Mouse (Mus musculus): ENCODE results near the gene Gm10061. TPM values are rescaled to one million over a fixed set of nuclear protein-coding genes. Genes with fewer than 3 reads are reported as not detected.
"Not testable (repeated sequence)": the region's sequence is repeated elsewhere in the genome, so short reads cannot be mapped to it uniquely, and the experiment has no call there.

Gene Gm10061
- total RNA-seq (2022) = not detected

DNA sequence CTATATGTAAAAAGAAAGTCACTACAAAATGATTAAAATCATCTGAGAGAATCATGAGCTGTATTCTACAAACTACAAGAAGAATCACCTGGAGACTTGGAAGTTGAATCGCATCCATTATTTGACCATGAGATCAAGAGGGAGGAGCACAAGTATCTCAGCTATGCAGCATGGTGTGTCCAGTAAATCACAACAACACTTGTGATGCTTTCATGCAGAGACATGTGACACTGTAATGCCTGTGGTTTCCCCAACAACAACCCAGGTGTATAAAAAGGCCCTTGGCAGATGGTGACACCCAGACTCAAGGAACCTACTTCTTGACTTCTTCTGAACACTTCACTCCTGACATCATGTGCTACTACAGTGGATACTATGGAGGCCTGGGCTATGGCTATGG lies at the start of gene Gm10061:
TSS of gene Gm10061 (plus strand) at position 301 of the 400 bp plus-strand sequence.
- DNase-seq (ENCODE audit: low spot score in 2 of 2) = no peak

DNA sequence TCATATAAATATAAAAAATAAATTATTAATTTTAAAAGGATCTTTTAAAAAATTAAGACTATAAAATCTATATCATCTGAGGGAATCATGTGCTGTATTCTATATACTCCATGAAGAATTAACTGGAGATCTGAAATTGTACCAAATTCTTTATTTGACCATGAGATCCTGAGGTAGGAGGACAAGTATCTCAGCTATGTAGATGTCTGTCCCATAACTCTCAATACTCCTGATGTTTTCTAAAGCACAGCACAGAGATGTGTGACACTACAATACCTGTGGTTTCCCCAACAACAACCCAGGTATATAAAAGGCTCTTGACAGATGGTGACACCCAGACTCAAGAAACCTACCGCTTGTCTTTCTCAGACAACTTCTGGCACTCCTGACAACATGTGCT lies 10.3 kb upstream of the Gm10061 start, which contains the start of gene Gm6358:
TSS of gene Gm6358 (plus strand) at position 301 of the 400 bp plus-strand sequence.
- no peak for DNase-seq (ENCODE audit: low spot score in 2 of 2)

DNA sequence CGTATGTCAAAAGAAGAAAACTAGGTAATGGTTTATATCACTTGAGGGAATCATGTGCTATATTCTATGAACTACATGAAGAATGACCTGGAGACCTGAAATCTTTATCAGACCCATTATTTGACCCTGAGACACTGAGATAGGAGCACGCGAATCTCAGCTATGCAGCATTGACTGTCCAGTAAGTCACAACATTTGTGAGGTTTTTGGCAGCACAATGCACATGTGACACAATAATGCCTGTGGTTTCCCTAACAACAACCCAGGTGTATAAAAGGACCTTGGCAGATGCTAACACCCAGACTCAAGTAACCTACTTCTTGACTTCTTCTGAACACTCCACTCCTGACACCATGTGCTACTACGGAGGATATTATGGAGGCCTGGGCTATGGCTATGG lies 6.8 kb downstream of the Gm10061 start, which contains the start of gene Gm9789:
TSS of gene Gm9789 (plus strand) at position 301 of the 400 bp plus-strand sequence.
- DNase-seq (ENCODE audit: low spot score in 2 of 2) = no peak

DNA sequence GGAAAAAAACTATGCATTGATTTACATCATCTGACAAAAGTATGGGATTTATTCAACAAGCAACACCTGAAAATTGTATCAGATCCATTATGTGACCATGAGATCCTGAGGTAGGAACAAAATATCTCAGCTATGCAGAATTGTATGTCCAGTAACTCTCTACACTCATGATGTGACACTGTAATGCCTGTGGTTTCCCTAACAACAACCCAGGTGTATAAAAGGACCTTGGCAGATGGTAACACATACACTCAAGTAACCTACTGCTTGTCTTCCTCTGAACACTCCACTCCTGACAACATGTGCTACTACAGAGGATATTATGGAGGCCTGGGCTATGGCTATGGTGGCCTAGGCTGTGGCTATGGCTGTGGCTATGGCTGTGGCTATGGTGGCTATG lies 18.3 kb downstream of the Gm10061 start, which contains the start of gene Gm7735:
TSS of gene Gm7735 (plus strand) at position 301 of the 400 bp plus-strand sequence.
- not testable (repeated sequence) for DNase-seq (ENCODE audit: low spot score in 2 of 2)

DNA sequence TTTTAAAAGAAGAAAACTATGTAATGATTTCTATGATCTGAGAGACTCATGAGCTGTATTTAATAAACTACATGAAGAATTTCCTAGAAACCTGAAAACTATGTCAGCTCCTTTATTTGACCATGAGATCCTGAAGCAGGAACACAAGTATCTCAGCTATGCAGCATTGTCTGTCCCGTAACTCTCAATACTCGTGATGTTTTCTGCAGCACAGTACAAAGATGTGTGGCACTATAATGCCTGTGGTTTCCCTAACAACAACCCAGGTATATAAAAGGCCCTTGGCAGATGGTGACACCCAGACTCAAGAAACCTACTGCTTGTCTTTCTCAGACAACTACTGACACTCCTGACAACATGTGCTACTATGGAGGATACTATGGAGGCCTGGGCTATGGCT lies 23.5 kb downstream of the Gm10061 start, which contains the start of gene 1110057P08Rik:
TSS of gene 1110057P08Rik (plus strand) at position 301 of the 400 bp plus-strand sequence.
- DNase-seq (ENCODE audit: low spot score in 2 of 2) = no peak

DNA sequence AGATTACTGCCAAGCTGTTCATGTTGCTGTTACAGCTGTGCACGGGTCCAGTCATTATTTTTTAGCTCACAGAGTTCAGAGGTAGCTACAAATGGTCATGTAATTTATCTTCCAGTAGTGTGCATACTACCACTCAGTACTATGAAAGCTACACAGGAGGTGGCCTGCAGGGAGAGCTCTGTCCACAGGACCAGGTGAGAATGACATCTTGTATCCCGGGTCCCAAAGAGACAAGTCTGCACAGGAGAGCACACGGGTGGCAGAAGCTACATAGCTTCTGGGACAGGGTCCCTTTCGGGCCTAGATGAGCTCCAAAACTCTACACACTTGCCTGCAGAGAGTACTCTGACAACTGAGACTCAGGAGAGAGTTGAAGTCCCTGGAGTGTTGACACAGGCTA lies 37.7 kb downstream of the Gm10061 start:
- no peak for DNase-seq (ENCODE audit: low spot score in 2 of 2)

Other genes with a start within 250 kb of the Gm10061 start
- gene Krtap19-9b, start 218.8 kb upstream of the Gm10061 start, total RNA-seq (2022) = not detected
- not detected for gene Krtap16-3, start 188.2 kb upstream of the Gm10061 start, total RNA-seq (2022)
- gene Krtap22-2, start 140.3 kb upstream of the Gm10061 start, total RNA-seq (2022) = not detected
- not detected for gene Gm10229, start 135.8 kb upstream of the Gm10061 start, total RNA-seq (2022)
- gene Krtap6-1, start 119.4 kb upstream of the Gm10061 start, total RNA-seq (2022) = not detected
- gene Gm10228, start 109.6 kb upstream of the Gm10061 start, total RNA-seq (2022) = not detected
- gene Krtap6-5, start 103.2 kb upstream of the Gm10061 start, total RNA-seq (2022) = not detected
- not detected for gene 1110025L11Rik, start 87.1 kb upstream of the Gm10061 start, total RNA-seq (2022)
- not detected for gene Krtap6-3, start 67.1 kb upstream of the Gm10061 start, total RNA-seq (2022)
- gene Gm6358, start 10.2 kb upstream of the Gm10061 start, total RNA-seq (2022) = not detected
- gene Gm9789, start 6.9 kb downstream of the Gm10061 start, total RNA-seq (2022) = not detected
- not detected for gene Gm7735, start 18.4 kb downstream of the Gm10061 start, total RNA-seq (2022)
- not detected for gene 1110057P08Rik, start 23.6 kb downstream of the Gm10061 start, total RNA-seq (2022)
- gene Krtap20-2, start 54.8 kb downstream of the Gm10061 start, total RNA-seq (2022) = not detected